Mouse (Mus musculus) forebrain, embryonic 14.5 days (tissue): ENCODE results near the gene Impdh2. TPM values are rescaled to one million over a fixed set of nuclear protein-coding genes. Genes with fewer than 3 reads are reported as not detected.
A peak's percentile ranks its signal among the peaks of the same experiment; 100 is the strongest.

Experiments
- ATAC-seq: fragments of 200-750 bp; cut with Nextera tagmentation; 2 replicates; pipeline ENCODE4 v1.8.0; 2017; ENCODE audit warnings: mild to moderate bottlenecking, moderate library complexity
- DNase-seq: peaks from one replicate; pipeline ENCODE4 v3.0.0-alpha.2; 2015; ENCODE audit warnings: low spot score
- H3K27ac ChIP-seq: fragments of 300-500 bp; sonication (generic); 2 replicates; pipeline ENCODE4 v1.5.1; 2014; ENCODE audit warnings: low read depth, mild to moderate bottlenecking, control low read depth, low read length, moderate library complexity
- H3K27me3 ChIP-seq: fragments of 300-500 bp; sonication (generic); replicated peaks from 2 replicates; pipeline ENCODE4 v1.6.1; 2014; ENCODE audit warnings: low read length, control low read depth, mixed read lengths; ENCODE audit not compliant: control insufficient read depth, insufficient read depth
- H3K36me3 ChIP-seq: fragments of 300-500 bp; sonication (generic); 2 replicates; pipeline ENCODE4 v1.6.1; 2014; ENCODE audit warnings: low read length, control low read depth; ENCODE audit not compliant: control insufficient read depth, insufficient read depth
- H3K4me1 ChIP-seq: fragments of 300-500 bp; sonication (generic); 2 replicates; pipeline ENCODE4 v1.6.1; 2014; ENCODE audit warnings: antibody characterized with exemption, low read length, control low read depth; ENCODE audit not compliant: control insufficient read depth, insufficient read depth
- H3K4me2 ChIP-seq: fragments of 300-500 bp; sonication (generic); 2 replicates; pipeline ENCODE4 v1.6.1; 2014; ENCODE audit warnings: mild to moderate bottlenecking, control low read depth, low read length
- H3K4me3 ChIP-seq: fragments of 300-500 bp; sonication (generic); 2 replicates; pipeline ENCODE4 v1.5.1; 2014; ENCODE audit warnings: low read depth, low read length, control low read depth
- H3K9ac ChIP-seq: fragments of 300-500 bp; sonication (generic); 2 replicates; pipeline ENCODE4 v1.6.1; 2014; ENCODE audit warnings: mild to moderate bottlenecking, low read length, control low read depth, moderate library complexity
- H3K9me3 ChIP-seq: fragments of 300-500 bp; sonication (generic); replicated peaks from 2 replicates; pipeline ENCODE4 v1.6.1; 2016; ENCODE audit warnings: low read length, control low read depth, mixed read lengths; ENCODE audit not compliant: control insufficient read depth
- WGBS: fragments of 180-500 bp; shearing (Covaris S2); extraction: QIAGEN DNeasy Blood & Tissue Kit; methylation state at CpG from one replicate; pipeline ENCODE4 v1.1.7; 2014; 5-methylcytosine and 5-hydroxymethylcytosine counted together
- polyA plus RNA-seq: library from polyadenylated mRNA; unstranded; fragments of >200 nt; fragmentation: Nextera tagmentation; extraction: Ambion mirVana; gene quantifications from 2 replicates; pipeline ENCODE4 v1.2.1, GENCODE M21; 2014

The Impdh2 gene
- polyA plus RNA-seq, 1 experiment from 2014 or later = 136 TPM

DNA sequence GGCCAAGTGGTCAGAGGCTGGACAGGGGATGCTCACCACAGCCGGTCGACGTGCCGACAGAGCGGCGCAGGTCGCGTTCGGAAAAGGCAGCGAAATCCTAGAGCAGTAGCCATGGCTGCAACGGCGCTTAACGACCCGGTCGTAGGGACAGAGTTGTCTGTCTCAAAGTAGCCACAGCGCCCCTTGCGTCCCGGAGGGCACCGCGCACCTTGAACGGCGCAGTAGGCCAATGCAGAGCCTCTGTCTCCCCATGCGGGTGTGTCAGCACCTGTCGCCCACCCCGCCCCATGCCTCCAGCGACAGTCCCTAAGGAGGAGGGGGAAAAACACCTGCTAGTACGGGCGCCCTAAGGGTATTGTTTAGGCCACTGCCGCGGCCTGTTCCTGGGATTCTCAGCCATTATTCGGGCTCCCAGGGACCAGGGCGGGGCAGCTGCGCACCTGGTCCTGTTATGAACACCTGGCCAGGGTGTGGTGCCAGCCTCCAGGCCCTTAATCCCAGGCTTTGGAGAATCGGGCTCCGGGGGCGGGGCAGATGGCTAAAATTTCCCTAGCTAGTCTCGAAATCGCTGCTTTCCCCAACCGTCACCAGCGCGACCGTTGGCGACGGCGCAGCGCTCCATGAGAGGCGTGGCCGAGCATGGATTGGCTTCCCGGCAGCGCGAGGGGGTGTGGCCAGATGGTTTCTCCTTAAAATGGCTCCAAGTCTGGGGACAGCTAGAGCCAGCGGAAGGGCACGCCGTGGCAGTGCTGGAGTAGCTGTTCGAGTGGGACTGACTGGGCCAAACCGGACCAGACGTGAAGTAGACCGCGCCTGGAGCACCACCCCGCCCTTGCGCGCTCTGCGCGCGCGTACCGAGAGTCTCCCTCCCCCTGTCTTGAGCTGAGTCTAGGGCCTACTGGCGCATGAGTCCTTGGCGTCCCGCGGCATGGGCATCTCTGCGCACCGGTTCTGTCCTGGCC, 7.0 kb downstream of the Impdh2 start, which contains the start of gene Ndufaf3:
TSS of gene Ndufaf3 (minus strand) at position 620 of the 962 bp plus-strand sequence.
- Histone ChIP-seq H3K27me3 (no peaks in the 10 kb centered on the region), H3K4me1 (peaks cover 21% of the 10 kb centered on the region), H3K4me2 (peak within 1 kb of the TSS; percentile 99), H3K27ac (peak within 1 kb of the TSS; percentile 95), H3K9me3 (no peaks in the 10 kb centered on the region), H3K4me3 (peak within 1 kb of the TSS; percentile 72), H3K36me3 (peaks cover 53% of the 10 kb centered on the region), H3K9ac (peak within 1 kb of the TSS; percentile 82)
- DNase-seq (peak; percentile 98), ATAC-seq (peak; percentile 86)
- under 1% methylated on average over 71 of the region's 73 CpGs for WGBS

- DNase-seq (no peak), ATAC-seq (no peak)
- 12% methylated on average over 18 of the region's 18 CpGs for WGBS
- Histone ChIP-seq H3K9ac (peak overlapping the region; percentile 82), H3K9me3 (no peaks in the 10 kb centered on the region), H3K4me2 (peak overlapping the region; percentile 99), H3K27me3 (no peaks in the 10 kb centered on the region), H3K36me3 (peaks cover 55% of the 10 kb centered on the region), H3K4me3 (peak overlapping the region; percentile 72), H3K4me1 (peaks cover 21% of the 10 kb centered on the region), H3K27ac (peak overlapping the region; percentile 95)
Measured at GRCm38 (mm10) chr9:108567931-108568419, 7.9 kb downstream of the Impdh2 start.

GRCm38 (mm10) chr9:108568511-108568921, 8.4 kb downstream of the Impdh2 start:
- Histone ChIP-seq H3K27me3 (no peaks in the 10 kb centered on the region), H3K36me3 (peaks cover 55% of the 10 kb centered on the region), H3K4me3 (0 out of 2 replicates have a peak overlapping the region, but pooled peaks have one; percentile 72), H3K9me3 (no peaks in the 10 kb centered on the region), H3K27ac (no peak overlapping the region), H3K4me2 (peak overlapping the region; percentile 99), H3K4me1 (peaks cover 21% of the 10 kb centered on the region), H3K9ac (no peak overlapping the region; the same call in 1 of the 2 replicates)
- DNase-seq (no peak), ATAC-seq (no peak)
- 78% methylated on average over 17 of the region's 17 CpGs for WGBS

GRCm38 (mm10) chr9:108569381-108570206, 9.5 kb downstream of the Impdh2 start, which contains the start of gene Dalrd3:
Gene Dalrd3 (plus strand): TSS chr9:108569886.
- Histone ChIP-seq H3K9ac (peak within 1 kb of the TSS; percentile 62), H3K9me3 (no peaks in the 10 kb centered on the region), H3K27ac (peak within 1 kb of the TSS; percentile 52), H3K36me3 (peaks cover 54% of the 10 kb centered on the region), H3K27me3 (no peaks in the 10 kb centered on the region), H3K4me3 (peak within 1 kb of the TSS; percentile 58), H3K4me2 (peak within 1 kb of the TSS; percentile 98), H3K4me1 (peaks cover 23% of the 10 kb centered on the region)
- ATAC-seq (peak; percentile 69), DNase-seq (peak; percentile 97)
- 5% methylated on average over 42 of the region's 42 CpGs for WGBS

DNA sequence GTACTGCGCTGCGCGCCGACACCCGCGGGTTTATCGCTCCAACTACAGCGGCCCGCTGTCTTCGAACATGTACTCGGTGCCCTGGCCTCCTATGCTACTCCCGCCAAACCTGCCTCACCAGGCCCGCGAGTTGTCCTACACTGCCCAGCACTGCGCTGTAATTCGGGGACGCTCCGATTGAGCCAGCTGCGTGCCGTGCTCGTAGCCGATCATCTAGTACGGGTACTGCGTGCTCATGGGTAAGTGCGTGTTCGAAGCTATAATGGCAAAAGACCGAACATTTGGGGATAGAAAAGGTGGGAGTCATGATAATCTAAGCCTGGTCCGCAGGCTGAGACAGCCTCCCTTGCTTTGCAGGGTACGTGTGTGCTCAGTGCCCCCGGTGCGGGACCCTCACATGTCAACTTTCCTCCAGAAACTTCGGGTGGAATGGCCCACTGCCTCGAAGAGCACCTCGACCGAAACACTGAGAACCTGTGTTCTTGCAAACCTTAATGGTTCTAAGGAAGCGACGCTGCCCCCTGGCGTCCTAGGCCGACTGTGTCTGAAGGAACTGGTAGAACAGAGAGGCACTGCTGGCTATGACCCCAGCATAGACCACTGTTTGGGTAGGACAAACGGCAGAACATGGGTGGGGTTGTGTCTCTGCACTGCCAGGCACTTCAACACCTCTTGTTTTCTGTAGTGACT, 10.3 kb downstream of the Impdh2 start:
- peaks cover 54% of the 10 kb centered on the region for H3K36me3 ChIP-seq
- ATAC-seq = no peak
- H3K4me2 ChIP-seq = peak overlapping the region; percentile 98
- H3K27me3 ChIP-seq = no peaks in the 10 kb centered on the region
- peaks cover 23% of the 10 kb centered on the region for H3K4me1 ChIP-seq
- peak overlapping the region; percentile 52 for H3K27ac ChIP-seq
- peak overlapping the region; percentile 62 for H3K9ac ChIP-seq
- H3K4me3 ChIP-seq = peak overlapping the region; percentile 58
- no peaks in the 10 kb centered on the region for H3K9me3 ChIP-seq
- DNase-seq = peak; percentile 80
- 3% methylated on average over 40 of the region's 40 CpGs for WGBS

DNA sequence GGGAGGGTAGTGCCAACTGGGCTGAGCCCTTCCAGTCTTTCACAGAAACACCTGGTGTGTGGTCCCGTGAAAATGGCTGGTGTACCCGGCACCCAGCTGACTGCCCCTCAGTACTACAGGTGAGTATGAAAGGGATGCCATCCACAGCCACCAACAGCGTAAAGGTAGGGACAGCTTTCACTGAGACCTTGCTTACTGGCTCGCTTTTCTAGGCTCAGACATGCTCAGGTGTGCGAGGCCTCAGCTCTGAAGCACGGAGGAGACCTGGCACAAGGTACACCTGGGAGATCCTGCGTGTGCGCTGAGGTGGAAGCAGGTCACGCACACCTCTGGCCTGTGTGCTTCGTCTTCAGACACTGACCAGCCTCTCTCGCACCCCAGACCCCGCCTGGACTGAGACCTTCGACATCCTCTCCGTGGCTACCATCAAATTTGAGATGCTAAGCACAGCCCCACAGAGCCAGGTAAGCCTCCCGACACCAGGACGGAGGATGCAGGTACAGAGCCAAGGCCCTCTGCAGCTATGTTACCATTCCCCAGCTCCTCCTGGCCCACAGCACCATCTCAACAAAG, 11.4 kb downstream of the Impdh2 start:
- no peaks in the 10 kb centered on the region for H3K27me3 ChIP-seq
- no peak overlapping the region for H3K4me3 ChIP-seq
- H3K36me3 ChIP-seq = peaks cover 55% of the 10 kb centered on the region
- H3K4me1 ChIP-seq = peaks cover 24% of the 10 kb centered on the region
- no peak overlapping the region for H3K9ac ChIP-seq
- WGBS = 94% methylated on average over 16 of the region's 16 CpGs
- no peaks in the 10 kb centered on the region for H3K9me3 ChIP-seq
- ATAC-seq (no peak), DNase-seq (no peak)
- no peak overlapping the region for H3K4me2 ChIP-seq
- H3K27ac ChIP-seq = no peak overlapping the region

GRCm38 (mm10) chr9:108572321-108572720, 12.2 kb downstream of the Impdh2 start:
- H3K27ac ChIP-seq = no peak overlapping the region
- WGBS = 83% methylated on average over 10 of the region's 10 CpGs
- DNase-seq (no peak), ATAC-seq (no peak)
- no peak overlapping the region for H3K9ac ChIP-seq
- peaks cover 33% of the 10 kb centered on the region for H3K4me1 ChIP-seq
- peaks cover 55% of the 10 kb centered on the region for H3K36me3 ChIP-seq
- H3K9me3 ChIP-seq = no peaks in the 10 kb centered on the region
- no peak overlapping the region for H3K4me2 ChIP-seq
- no peaks in the 10 kb centered on the region for H3K27me3 ChIP-seq
- H3K4me3 ChIP-seq = no peak overlapping the region
